Mouse (Mus musculus): ENCODE measurements around the gene Thsd4. TPM values are rescaled to one million over a fixed set of nuclear protein-coding genes. Genes with fewer than 3 reads are reported as not detected.

Thsd4 gene
- polyA plus RNA-seq, 1 experiment: 1.7 TPM

GRCm38 (mm10) chr9:60236155-60236554 lies 285.7 kb downstream of the Thsd4 start:
- no peak overlapping the region for H3ac ChIP-seq (ENCODE audit: control insufficient read depth, insufficient read length)
- H3K4me2 ChIP-seq (ENCODE audit: low read depth): no peak overlapping the region
- H3K79me2 ChIP-seq (ENCODE audit: control insufficient read depth, insufficient read depth): no peaks in the 10 kb centered on the region
- no peak overlapping the region for H3K4me3 ChIP-seq
- H3K36me3 ChIP-seq (ENCODE audit: control insufficient read depth, insufficient read depth): no peaks in the 10 kb centered on the region
- no peaks in the 10 kb centered on the region for H3K27me3 ChIP-seq (ENCODE audit: control insufficient read depth, insufficient read depth, insufficient read length)
- TF ChIP-seq REST (IDR thresholded peaks at IDR 0.05; ENCODE audit: insufficient read depth, insufficient read length): no peak
- TF ChIP-seq CEBPB (IDR thresholded peaks at IDR 0.05; ENCODE audit: insufficient read depth, poor library complexity, severe bottlenecking): no peak
- no peak for TF ChIP-seq USF1 (IDR thresholded peaks at IDR 0.05; ENCODE audit: low read depth)
- TF ChIP-seq TCF12 (IDR thresholded peaks at IDR 0.05; ENCODE audit: insufficient read depth, poor library complexity, severe bottlenecking): no peak
- TF ChIP-seq SRF (IDR thresholded peaks at IDR 0.05; ENCODE audit: control insufficient read depth, insufficient read length, low read depth): no peak
- no peak for TF ChIP-seq E2F4 (IDR thresholded peaks at IDR 0.05; ENCODE audit: insufficient read depth)
- TF ChIP-seq MYOD1 (IDR thresholded peaks at IDR 0.05; ENCODE audit: control insufficient read depth in 1 of 3, insufficient read length in 2 of 3, low read depth in 2 of 3): no peak
- TF ChIP-seq MYOG (IDR thresholded peaks at IDR 0.05; ENCODE audit: control insufficient read depth in 1 of 3, insufficient read depth in 1 of 3, insufficient read length in 2 of 3, low read depth in 2 of 3): no peak
- TF ChIP-seq MAX (IDR thresholded peaks at IDR 0.05; ENCODE audit: low read depth): no peak
- no peak for TF ChIP-seq POLR2A (IDR thresholded peaks at IDR 0.05; ENCODE audit: insufficient read length, low read depth)
- TF ChIP-seq TCF3 (IDR thresholded peaks at IDR 0.05; ENCODE audit: insufficient read length, low read depth): no peak
- TF ChIP-seq POLR2AphosphoS2 (IDR thresholded peaks at IDR 0.05; ENCODE audit: insufficient read length, low read depth): no peak

- H3ac ChIP-seq (ENCODE audit: control insufficient read depth, insufficient read length): no peak overlapping the region
- H3K36me3 ChIP-seq (ENCODE audit: control insufficient read depth, insufficient read depth): no peaks in the 10 kb centered on the region
- TF ChIP-seq POLR2AphosphoS2 (IDR thresholded peaks at IDR 0.05; ENCODE audit: insufficient read length, low read depth) (no peak), MYOD1 (IDR thresholded peaks at IDR 0.05; ENCODE audit: control insufficient read depth in 1 of 3, insufficient read length in 2 of 3, low read depth in 2 of 3) (no peak), MAX (IDR thresholded peaks at IDR 0.05; ENCODE audit: low read depth) (no peak), USF1 (IDR thresholded peaks at IDR 0.05; ENCODE audit: low read depth) (no peak), REST (IDR thresholded peaks at IDR 0.05; ENCODE audit: insufficient read depth, insufficient read length) (no peak), MYOG (IDR thresholded peaks at IDR 0.05; ENCODE audit: control insufficient read depth in 1 of 3, insufficient read depth in 1 of 3, insufficient read length in 2 of 3, low read depth in 2 of 3) (no peak), TCF3 (IDR thresholded peaks at IDR 0.05; ENCODE audit: insufficient read length, low read depth) (no peak), TCF12 (IDR thresholded peaks at IDR 0.05; ENCODE audit: insufficient read depth, poor library complexity, severe bottlenecking) (no peak), SRF (IDR thresholded peaks at IDR 0.05; ENCODE audit: control insufficient read depth, insufficient read length, low read depth) (no peak), E2F4 (IDR thresholded peaks at IDR 0.05; ENCODE audit: insufficient read depth) (no peak), POLR2A (IDR thresholded peaks at IDR 0.05; ENCODE audit: insufficient read length, low read depth) (no peak), CEBPB (IDR thresholded peaks at IDR 0.05; ENCODE audit: insufficient read depth, poor library complexity, severe bottlenecking) (no peak)
- H3K27me3 ChIP-seq (ENCODE audit: control insufficient read depth, insufficient read depth, insufficient read length): no peaks in the 10 kb centered on the region
- H3K4me2 ChIP-seq (ENCODE audit: low read depth): no peak overlapping the region
- no peak overlapping the region for H3K4me3 ChIP-seq
- no peaks in the 10 kb centered on the region for H3K79me2 ChIP-seq (ENCODE audit: control insufficient read depth, insufficient read depth)
Measured at GRCm38 (mm10) chr9:60234233-60235115, 287.4 kb downstream of the Thsd4 start.

- TF ChIP-seq MAX (IDR thresholded peaks at IDR 0.05; ENCODE audit: low read depth): no peak
- no peak for TF ChIP-seq TCF12 (IDR thresholded peaks at IDR 0.05; ENCODE audit: insufficient read depth, poor library complexity, severe bottlenecking)
- no peak for TF ChIP-seq TCF3 (IDR thresholded peaks at IDR 0.05; ENCODE audit: insufficient read length, low read depth)
- TF ChIP-seq USF1 (IDR thresholded peaks at IDR 0.05; ENCODE audit: low read depth): no peak
- TF ChIP-seq REST (IDR thresholded peaks at IDR 0.05; ENCODE audit: insufficient read depth, insufficient read length): no peak
- no peak overlapping the region for H3ac ChIP-seq (ENCODE audit: control insufficient read depth, insufficient read length)
- H3K4me2 ChIP-seq (ENCODE audit: low read depth): no peak overlapping the region
- H3K4me3 ChIP-seq: no peak overlapping the region
- H3K79me2 ChIP-seq (ENCODE audit: control insufficient read depth, insufficient read depth): no peaks in the 10 kb centered on the region
- no peaks in the 10 kb centered on the region for H3K27me3 ChIP-seq (ENCODE audit: control insufficient read depth, insufficient read depth, insufficient read length)
- H3K36me3 ChIP-seq (ENCODE audit: control insufficient read depth, insufficient read depth): no peaks in the 10 kb centered on the region
Measured at GRCm38 (mm10) chr9:60231981-60232881, 289.6 kb downstream of the Thsd4 start.

DNA sequence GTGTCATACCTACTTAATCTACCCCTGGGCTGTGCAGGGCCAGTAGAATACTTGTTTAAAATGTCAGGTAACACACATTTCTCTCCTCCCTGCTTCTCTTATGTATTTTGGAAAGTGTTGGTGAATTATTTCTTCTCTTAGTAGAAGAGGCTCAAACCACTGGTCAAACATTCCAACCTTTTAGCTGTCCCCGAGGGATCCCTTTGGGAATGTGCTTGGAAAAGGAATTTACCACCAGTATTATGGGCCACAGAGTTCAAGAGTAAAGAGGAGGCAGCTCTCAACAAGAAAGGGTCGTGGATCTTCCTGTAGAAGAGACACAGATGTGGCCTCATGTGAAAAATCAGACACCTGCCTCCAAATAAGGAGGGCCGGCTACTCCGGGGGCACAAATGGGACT lies 292.4 kb downstream of the Thsd4 start:
- H3K4me2 ChIP-seq (ENCODE audit: low read depth): no peak overlapping the region
- no peaks in the 10 kb centered on the region for H3K27me3 ChIP-seq (ENCODE audit: control insufficient read depth, insufficient read depth, insufficient read length)
- no peaks in the 10 kb centered on the region for H3K79me2 ChIP-seq (ENCODE audit: control insufficient read depth, insufficient read depth)
- TF ChIP-seq CEBPB (IDR thresholded peaks at IDR 0.05; ENCODE audit: insufficient read depth, poor library complexity, severe bottlenecking) (no peak), SRF (IDR thresholded peaks at IDR 0.05; ENCODE audit: control insufficient read depth, insufficient read length, low read depth) (no peak), REST (IDR thresholded peaks at IDR 0.05; ENCODE audit: insufficient read depth, insufficient read length) (no peak), TCF12 (IDR thresholded peaks at IDR 0.05; ENCODE audit: insufficient read depth, poor library complexity, severe bottlenecking) (no peak), USF1 (IDR thresholded peaks at IDR 0.05; ENCODE audit: low read depth) (no peak), MYOD1 (IDR thresholded peaks at IDR 0.05; ENCODE audit: control insufficient read depth in 1 of 3, insufficient read length in 2 of 3, low read depth in 2 of 3) (no peak), POLR2AphosphoS2 (IDR thresholded peaks at IDR 0.05; ENCODE audit: insufficient read length, low read depth) (no peak), MAX (IDR thresholded peaks at IDR 0.05; ENCODE audit: low read depth) (no peak), MYOG (IDR thresholded peaks at IDR 0.05; ENCODE audit: control insufficient read depth in 1 of 3, insufficient read depth in 1 of 3, insufficient read length in 2 of 3, low read depth in 2 of 3) (no peak), POLR2A (IDR thresholded peaks at IDR 0.05; ENCODE audit: insufficient read length, low read depth) (no peak), TCF3 (IDR thresholded peaks at IDR 0.05; ENCODE audit: insufficient read length, low read depth) (no peak), E2F4 (IDR thresholded peaks at IDR 0.05; ENCODE audit: insufficient read depth) (no peak)
- no peak overlapping the region for H3ac ChIP-seq (ENCODE audit: control insufficient read depth, insufficient read length)
- no peak overlapping the region for H3K4me3 ChIP-seq
- no peaks in the 10 kb centered on the region for H3K36me3 ChIP-seq (ENCODE audit: control insufficient read depth, insufficient read depth)

Measured in myocyte (in vitro differentiated cells).